Mouse (Mus musculus) forebrain, embryonic 11.5 days (tissue): Measurements from ENCODE around the gene Tmem236. TPM values are rescaled to one million over a fixed set of nuclear protein-coding genes. Genes with fewer than 3 reads are reported as not detected.
A peak's percentile ranks its signal among the peaks of the same experiment; 100 is the strongest.

ENCODE experiments used
- ATAC-seq: fragments of 200-750 bp; cut with Nextera tagmentation; replicated peaks from 2 replicates; pipeline ENCODE4 v1.8.0; 2017; ENCODE audit warnings: moderate TSS enrichment; ENCODE audit not compliant: low FRiP score
- DNase-seq: peaks from one replicate; pipeline ENCODE4 v3.0.0-alpha.2; 2017; ENCODE audit warnings: low spot score
- H3K27ac ChIP-seq: fragments of 300-500 bp; sonication (generic); 2 replicates; pipeline ENCODE4 v1.5.1; 2014; ENCODE audit warnings: low read depth, low read length
- H3K27me3 ChIP-seq: fragments of 300-500 bp; sonication (generic); 2 replicates; pipeline ENCODE4 v1.6.1; 2014; ENCODE audit warnings: mild to moderate bottlenecking, low read length, mixed read lengths; ENCODE audit not compliant: control insufficient read depth, insufficient read depth
- H3K36me3 ChIP-seq: fragments of 300-500 bp; sonication (generic); 2 replicates; pipeline ENCODE4 v1.6.1; 2014; ENCODE audit warnings: mild to moderate bottlenecking, low read length, moderate library complexity, mixed read lengths; ENCODE audit not compliant: control insufficient read depth, insufficient read depth
- H3K4me1 ChIP-seq: fragments of 300-500 bp; sonication (generic); replicated peaks from 2 replicates; pipeline ENCODE4 v1.6.1; 2014; ENCODE audit warnings: low read length, mixed read lengths; ENCODE audit not compliant: control insufficient read depth, insufficient read depth
- H3K4me2 ChIP-seq: fragments of 300-500 bp; sonication (generic); 2 replicates; pipeline ENCODE4 v1.6.1; 2014; ENCODE audit warnings: low read depth, mild to moderate bottlenecking, low read length, moderate library complexity, mixed read lengths; ENCODE audit not compliant: severe bottlenecking
- H3K4me3 ChIP-seq: fragments of 300-500 bp; sonication (generic); 2 replicates; pipeline ENCODE4 v1.5.1; 2014; ENCODE audit warnings: low read depth, low read length
- H3K9ac ChIP-seq: fragments of 300-500 bp; sonication (generic); 2 replicates; pipeline ENCODE4 v1.6.1; 2014; ENCODE audit warnings: low read length
- H3K9me3 ChIP-seq: fragments of 300-500 bp; sonication (generic); 2 replicates; pipeline ENCODE4 v1.6.1; 2016; ENCODE audit warnings: low read length, mixed read lengths; ENCODE audit not compliant: control insufficient read depth
- WGBS: fragments of 180-500 bp; shearing (Covaris S2); extraction: QIAGEN DNeasy Blood & Tissue Kit; methylation state at CpG from one replicate; pipeline ENCODE4 v1.1.7; 2014; 5-methylcytosine and 5-hydroxymethylcytosine counted together
- polyA plus RNA-seq: library from polyadenylated mRNA; unstranded; fragments of >200 nt; fragmentation: Nextera tagmentation; extraction: Ambion mirVana; gene quantifications from 2 replicates; pipeline ENCODE4 v1.2.1, GENCODE M21; 2014

Tmem236 gene
- not detected in 2 replicates for polyA plus RNA-seq

- no peak for ATAC-seq
- H3K4me1 ChIP-seq = no peaks in the 10 kb centered on the region
- no peak within 1 kb of the TSS for H3K9ac ChIP-seq
- no peak within 1 kb of the TSS for H3K4me3 ChIP-seq
- 66% methylated on average over 3 of the region's 3 CpGs for WGBS
- no peak for DNase-seq
- no peak within 1 kb of the TSS for H3K27ac ChIP-seq
- no peak within 1 kb of the TSS for H3K4me2 ChIP-seq
- H3K27me3 ChIP-seq = no peaks in the 10 kb centered on the region
- H3K9me3 ChIP-seq = no peaks in the 10 kb centered on the region
- H3K36me3 ChIP-seq = no peaks in the 10 kb centered on the region
Measured at GRCm38 (mm10) chr2:14174334-14174733, at the start of gene Tmem236. Gene Tmem236, plus strand, starts transcription at chr2:14174523.

GRCm38 (mm10) chr2:14126387-14126786 lies 47.9 kb upstream of the Tmem236 start:
- Histone ChIP-seq H3K9me3 (no peaks in the 10 kb centered on the region), H3K27ac (no peak overlapping the region), H3K4me2 (no peak overlapping the region), H3K27me3 (no peaks in the 10 kb centered on the region), H3K9ac (no peak overlapping the region), H3K4me1 (no peaks in the 10 kb centered on the region), H3K4me3 (no peak overlapping the region), H3K36me3 (no peaks in the 10 kb centered on the region; the same call in 1 of the 2 replicates)
- DNase-seq (no peak), ATAC-seq (no peak)
- WGBS = 96% methylated on average over 6 of the region's 6 CpGs

GRCm38 (mm10) chr2:14127629-14128028 lies 46.7 kb upstream of the Tmem236 start:
- Histone ChIP-seq H3K9ac (no peak overlapping the region), H3K4me3 (no peak overlapping the region), H3K27me3 (no peaks in the 10 kb centered on the region), H3K27ac (no peak overlapping the region), H3K36me3 (no peaks in the 10 kb centered on the region; the same call in 1 of the 2 replicates), H3K9me3 (no peaks in the 10 kb centered on the region), H3K4me1 (no peaks in the 10 kb centered on the region), H3K4me2 (no peak overlapping the region)
- DNase-seq (no peak), ATAC-seq (0 out of 2 replicates have a peak, but pooled peaks have one; percentile 44)
- 38% methylated on average over 3 of the region's 3 CpGs for WGBS

- H3K4me1 ChIP-seq = no peaks in the 10 kb centered on the region
- no peaks in the 10 kb centered on the region; the same call in 1 of the 2 replicates for H3K36me3 ChIP-seq
- no peak overlapping the region for H3K4me2 ChIP-seq
- H3K27me3 ChIP-seq = no peaks in the 10 kb centered on the region
- 94% methylated on average over 12 of the region's 12 CpGs for WGBS
- no peak overlapping the region for H3K9ac ChIP-seq
- ATAC-seq (no peak), DNase-seq (no peak)
- no peak overlapping the region for H3K4me3 ChIP-seq
- no peaks in the 10 kb centered on the region for H3K9me3 ChIP-seq
- H3K27ac ChIP-seq = no peak overlapping the region
Measured at GRCm38 (mm10) chr2:14130641-14131339, 43.5 kb upstream of the Tmem236 start.

GRCm38 (mm10) chr2:14132468-14133326 lies 41.6 kb upstream of the Tmem236 start:
- WGBS = 92% methylated on average over 4 of the region's 4 CpGs

GRCm38 (mm10) chr2:14136906-14137305 lies 37.4 kb upstream of the Tmem236 start:
- DNase-seq = no peak
- Histone ChIP-seq H3K4me2 (no peak overlapping the region), H3K4me1 (no peaks in the 10 kb centered on the region), H3K9me3 (no peaks in the 10 kb centered on the region), H3K27me3 (no peaks in the 10 kb centered on the region), H3K36me3 (0 out of 2 replicates have a peak, but pooled peaks cover 3% of the 10 kb centered on the region), H3K27ac (no peak overlapping the region), H3K4me3 (no peak overlapping the region), H3K9ac (no peak overlapping the region)
- WGBS = 81% methylated on average over 3 of the region's 3 CpGs
- no peak; the same call in 1 of the 2 replicates for ATAC-seq

More at GRCm38 (mm10) chr2:14132468-14133326, 41.6 kb upstream of the Tmem236 start:
- no peak overlapping the region for H3K4me2 ChIP-seq
- H3K27ac ChIP-seq = no peak overlapping the region
- H3K27me3 ChIP-seq = no peaks in the 10 kb centered on the region
- no peaks in the 10 kb centered on the region for H3K4me1 ChIP-seq
- ATAC-seq (no peak), DNase-seq (no peak)
- no peak overlapping the region for H3K9ac ChIP-seq
- no peaks in the 10 kb centered on the region for H3K9me3 ChIP-seq
- H3K4me3 ChIP-seq = no peak overlapping the region
- no peaks in the 10 kb centered on the region for H3K36me3 ChIP-seq

GRCm38 (mm10) chr2:14139590-14139989 lies 34.7 kb upstream of the Tmem236 start:
- Histone ChIP-seq H3K9ac (no peak overlapping the region), H3K9me3 (no peaks in the 10 kb centered on the region), H3K4me2 (no peak overlapping the region), H3K36me3 (peaks cover 6% of the 10 kb centered on the region; the same call in 1 of the 2 replicates), H3K4me1 (no peaks in the 10 kb centered on the region), H3K4me3 (no peak overlapping the region), H3K27ac (no peak overlapping the region), H3K27me3 (no peaks in the 10 kb centered on the region)
- WGBS = 86% methylated on average over 6 of the region's 6 CpGs
- DNase-seq (no peak), ATAC-seq (0 out of 2 replicates have a peak, but pooled peaks have one; percentile 7)

GRCm38 (mm10) chr2:14140044-14140443 lies 34.3 kb upstream of the Tmem236 start:
- no peaks in the 10 kb centered on the region for H3K27me3 ChIP-seq
- H3K27ac ChIP-seq = no peak overlapping the region
- 73% methylated on average over 2 of the region's 2 CpGs for WGBS
- H3K9ac ChIP-seq = no peak overlapping the region
- H3K4me3 ChIP-seq = no peak overlapping the region
- ATAC-seq (0 out of 2 replicates have a peak, but pooled peaks have one; percentile 12), DNase-seq (no peak)
- H3K4me1 ChIP-seq = no peaks in the 10 kb centered on the region
- no peaks in the 10 kb centered on the region for H3K9me3 ChIP-seq
- no peak overlapping the region for H3K4me2 ChIP-seq
- H3K36me3 ChIP-seq = peaks cover 6% of the 10 kb centered on the region; the same call in 1 of the 2 replicates
